Mouse (Mus musculus) olfactory bulb, adult 2 months (tissue): Measurements from ENCODE around the gene Fap.

Experiments used
- CTCF ChIP-seq: fragments of 200-500 bp; IDR thresholded peaks from 2 replicates; pipeline ENCODE4 v1.5.1; 2012; ENCODE audit warnings: low read depth, mild to moderate bottlenecking, low read length, moderate library complexity; ENCODE audit not compliant: insufficient read depth
- POLR2A ChIP-seq: fragments of 200-500 bp; IDR thresholded peaks from 2 replicates; pipeline ENCODE4 v1.6.1; 2012; ENCODE audit warnings: mild to moderate bottlenecking, low read depth, low read length, moderate library complexity; ENCODE audit not compliant: insufficient read depth

DNA sequence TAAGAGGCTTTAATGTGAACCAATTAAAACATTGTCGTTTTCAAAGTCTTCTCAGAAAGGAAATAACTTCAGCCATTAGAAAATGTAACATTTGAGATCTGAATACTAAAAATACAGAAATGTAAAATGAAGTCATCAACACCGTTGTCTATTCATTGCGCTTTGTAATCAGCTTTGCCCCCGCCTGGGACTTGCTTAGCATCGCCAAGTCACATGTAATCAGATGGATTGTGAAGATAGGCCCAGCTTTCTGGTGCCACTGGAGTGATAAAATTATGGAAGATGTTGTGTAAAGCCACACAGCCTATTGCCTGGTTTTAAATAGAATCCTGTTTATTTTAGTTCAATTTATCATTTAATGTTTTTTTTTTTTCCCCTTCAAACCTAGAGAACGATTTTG is 84.0 kb downstream of the Fap start:
- TF ChIP-seq CTCF, result no peak
- no peak for TF ChIP-seq POLR2A
